Mouse (Mus musculus) lung, postnatal 0 days (tissue): Measurements from ENCODE around the gene Casp9.

ENCODE experiments used
- CTCF ChIP-seq: IDR thresholded peaks from 2 replicates; pipeline ENCODE4 v1.5.1; 2016; ENCODE audit warnings: antibody characterized with exemption, mild to moderate bottlenecking
- EP300 ChIP-seq: IDR thresholded peaks from 2 replicates; pipeline ENCODE4 v1.6.1; 2016; ENCODE audit warnings: antibody characterized with exemption, mild to moderate bottlenecking, control low read depth

GRCm38 (mm10) chr4:141864506-141864905 is 71.1 kb downstream of the Casp9 start:
- TF ChIP-seq CTCF, result no peak
- TF ChIP-seq EP300, result no peak
